Mouse (Mus musculus) layer of hippocampus, adult 11-12 months (tissue): ENCODE measurements at regions not wholly inside any gene's neighbourhood (a gene's known extent, or its start where the extent isn't known, plus 50 kb on each side); places are given as distances from the start of the nearest gene placed in this dataset.

Experiments
- DNase-seq: peaks from one replicate; pipeline ENCODE4 v3.0.0; 2022; ENCODE audit warnings: low spot score

GRCm38 (mm10) chr3:35102715-35103591 lies 452.7 kb downstream of the Sox2 start:
- peak; percentile 71 for DNase-seq

GRCm38 (mm10) chr3:35104884-35105283 lies 454.7 kb downstream of the Sox2 start:
- no peak for DNase-seq

- DNase-seq = no peak
These were observed 455.9 kb downstream of the Sox2 start for GRCm38 (mm10) chr3:35106097-35106496.

- DNase-seq = no peak
These were observed 483.3 kb downstream of the Sox2 start for GRCm38 (mm10) chr3:35133477-35133876.

GRCm38 (mm10) chr3:35141500-35142220 lies 491.5 kb downstream of the Sox2 start:
- peak; percentile 23 for DNase-seq

GRCm38 (mm10) chr3:35142683-35143082 lies 492.5 kb downstream of the Sox2 start:
- no peak for DNase-seq

- no peak for DNase-seq
These were observed 495.4 kb downstream of the Sox2 start for GRCm38 (mm10) chr3:35145569-35145968.

GRCm38 (mm10) chr3:35146681-35147080 lies 496.5 kb downstream of the Sox2 start:
- no peak for DNase-seq

- peak; percentile 21 for DNase-seq
These were observed 499.1 kb downstream of the Sox2 start for GRCm38 (mm10) chr3:35149251-35149691.

- peak; percentile 10 for DNase-seq
These were observed 502.0 kb downstream of the Sox2 start for GRCm38 (mm10) chr3:35152191-35152590.

- no peak for DNase-seq
These were observed 504.1 kb downstream of the Sox2 start for GRCm38 (mm10) chr3:35154266-35154665.

- no peak for DNase-seq
These were observed 518.5 kb downstream of the Sox2 start for GRCm38 (mm10) chr3:35168676-35169075.

GRCm38 (mm10) chr3:35178759-35179440 lies 528.7 kb downstream of the Sox2 start:
- DNase-seq = no peak

- peak; percentile 4 for DNase-seq
These were observed 545.4 kb upstream of the Atp11b start for GRCm38 (mm10) chr3:35208526-35208925.

- no peak for DNase-seq
These were observed 534.5 kb upstream of the Atp11b start for GRCm38 (mm10) chr3:35219394-35219793.

GRCm38 (mm10) chr3:35221183-35221582 lies 532.7 kb upstream of the Atp11b start:
- DNase-seq = no peak

GRCm38 (mm10) chr3:35222251-35222650 lies 531.7 kb upstream of the Atp11b start:
- DNase-seq = no peak

- DNase-seq = peak; percentile 45
These were observed 528.7 kb upstream of the Atp11b start for GRCm38 (mm10) chr3:35225051-35225701.

- no peak for DNase-seq
These were observed 528.0 kb upstream of the Atp11b start for GRCm38 (mm10) chr3:35225774-35226365.

- no peak for DNase-seq
These were observed 522.6 kb upstream of the Atp11b start for GRCm38 (mm10) chr3:35231158-35231928.

- DNase-seq = no peak
These were observed 521.4 kb upstream of the Atp11b start for GRCm38 (mm10) chr3:35232487-35232886.
